Mouse (Mus musculus): ENCODE measurements around the gene Fgfr2. TPM values are rescaled to one million over a fixed set of nuclear protein-coding genes. Genes with fewer than 3 reads are reported as not detected.

The Fgfr2 gene
- polyA plus RNA-seq, 2 experiments from 2014 or later = not detected

DNA sequence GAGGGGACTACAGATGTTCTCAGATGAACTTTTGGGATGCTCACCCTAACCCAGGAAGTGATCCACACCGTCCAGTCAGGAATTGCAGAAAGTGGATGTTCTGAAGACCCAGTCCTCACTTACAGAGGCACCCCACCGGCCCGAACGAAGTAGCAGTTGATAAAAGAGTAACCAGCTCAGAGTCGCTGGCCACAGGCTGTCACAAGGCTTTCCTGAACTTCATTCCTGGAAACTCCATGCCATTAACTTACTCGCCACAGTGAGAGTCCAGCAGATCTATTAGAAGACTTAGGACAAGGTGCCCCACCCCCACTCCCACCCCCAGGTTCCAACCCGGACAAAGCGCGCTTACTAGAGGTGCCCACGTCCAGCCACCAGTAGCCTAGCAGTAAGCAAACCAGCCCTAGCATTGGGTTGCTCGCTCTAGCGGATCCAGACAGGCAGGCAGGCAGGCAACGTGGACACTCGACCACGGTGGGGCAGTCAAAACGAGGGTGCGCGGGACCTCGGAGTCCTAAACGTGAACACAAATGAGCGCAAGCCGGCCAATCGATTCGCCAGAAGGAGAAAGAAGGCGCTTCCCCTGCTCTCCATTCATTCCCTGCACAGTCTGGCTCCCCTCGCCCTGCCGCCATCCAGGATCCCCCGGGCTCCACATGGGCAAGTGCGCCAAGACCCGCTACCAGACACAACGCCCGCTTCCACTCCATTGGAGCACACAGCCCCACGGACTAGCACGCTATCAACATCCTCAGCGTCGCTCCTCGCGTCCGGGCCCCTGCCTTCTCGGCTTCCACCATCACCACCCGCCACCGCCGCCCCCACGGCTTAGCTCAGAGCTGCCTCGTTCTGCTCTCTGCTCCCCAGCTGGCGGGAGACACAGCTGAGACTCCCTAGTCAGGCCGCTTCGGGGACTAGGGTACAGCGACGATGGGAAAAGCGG is 807.7 kb downstream of the Fgfr2 start:
- ATAC-seq = peak; percentile 50

DNA sequence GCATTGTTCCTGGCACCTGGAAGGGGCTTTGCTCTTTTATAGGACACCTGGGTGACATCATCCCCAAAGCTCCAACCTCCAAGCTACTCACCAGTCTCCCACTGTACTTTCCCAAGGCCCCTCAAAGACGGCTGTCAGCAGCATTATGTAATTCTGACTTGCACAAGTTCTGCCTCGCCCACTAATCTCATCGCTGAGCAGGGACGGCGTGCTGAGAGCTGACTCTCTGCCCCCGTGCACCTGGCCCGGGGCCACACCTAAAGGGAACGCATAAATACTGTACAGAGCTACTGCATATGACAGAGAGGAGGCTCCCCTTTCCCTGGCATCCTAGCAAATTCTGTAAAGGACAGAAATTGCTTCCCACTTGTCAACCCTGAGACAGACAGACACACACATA is 810.8 kb downstream of the Fgfr2 start:
- no peak for ATAC-seq

- no peak for ATAC-seq
Measured at GRCm38 (mm10) chr7:132308537-132309191, 814.5 kb downstream of the Fgfr2 start.

DNA sequence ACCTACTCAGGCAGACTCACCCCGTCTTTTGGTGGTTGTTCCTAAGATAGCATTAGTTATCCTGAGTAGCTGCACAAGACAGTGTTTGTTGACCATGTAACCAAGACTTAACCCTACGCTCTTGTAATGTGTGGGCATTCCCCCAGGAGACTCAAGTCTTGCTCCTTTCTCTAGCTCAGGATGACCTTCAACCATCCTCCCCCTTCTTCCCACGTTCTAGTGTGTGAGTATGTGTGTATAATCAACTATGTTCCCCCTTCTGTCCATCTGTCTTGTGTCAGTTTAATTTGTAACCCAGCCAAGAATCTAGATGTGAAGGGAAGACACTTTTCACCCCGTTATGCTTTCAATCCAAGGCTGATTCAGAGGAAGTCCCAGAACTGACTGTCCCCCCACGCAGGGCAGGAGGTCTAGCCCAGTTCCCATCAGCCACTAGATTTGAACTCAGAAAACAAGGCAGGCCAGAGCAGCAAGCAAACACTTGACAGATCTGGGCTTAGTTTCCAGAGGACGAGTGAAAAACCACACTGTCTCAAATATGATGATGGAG is 815.4 kb downstream of the Fgfr2 start:
- no peak for ATAC-seq

DNA sequence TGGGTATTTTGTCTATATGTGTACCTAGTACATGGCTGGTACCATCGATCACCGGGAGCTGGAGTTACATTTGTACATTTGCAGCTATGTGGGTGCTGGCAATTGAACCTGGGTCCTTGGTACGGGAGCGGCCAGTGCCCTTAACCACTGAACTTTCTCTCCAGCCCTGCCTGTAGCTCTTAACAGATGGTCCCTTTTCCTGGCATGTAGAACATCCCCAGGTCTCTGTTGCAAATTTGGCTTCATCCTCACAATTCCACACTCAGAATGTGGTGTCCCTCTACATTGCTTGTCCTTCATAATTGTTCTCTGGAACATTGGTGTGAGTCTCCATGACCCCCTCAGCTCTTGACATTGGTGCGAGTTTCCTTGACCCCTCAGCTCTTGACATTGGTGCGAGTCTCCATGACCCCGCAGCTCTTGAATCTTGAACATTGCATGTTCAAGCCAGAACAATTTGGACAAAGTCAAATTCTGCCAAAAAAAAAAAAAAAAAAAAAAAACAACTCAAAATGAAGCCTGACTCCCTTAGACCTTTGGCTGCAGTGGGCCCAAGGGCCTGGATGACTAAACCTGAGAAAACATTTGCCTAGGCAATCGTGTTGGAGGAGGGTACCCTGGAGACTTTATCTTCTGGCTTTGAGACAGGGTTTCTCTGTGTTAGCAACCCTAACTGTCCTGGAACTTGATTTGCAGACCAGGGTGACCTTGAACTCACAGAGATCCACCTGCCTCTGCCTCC is 816.3 kb downstream of the Fgfr2 start:
- no peak for ATAC-seq

GRCm38 (mm10) chr7:132305492-132306375 is 817.4 kb downstream of the Fgfr2 start:
- no peak for ATAC-seq

DNA sequence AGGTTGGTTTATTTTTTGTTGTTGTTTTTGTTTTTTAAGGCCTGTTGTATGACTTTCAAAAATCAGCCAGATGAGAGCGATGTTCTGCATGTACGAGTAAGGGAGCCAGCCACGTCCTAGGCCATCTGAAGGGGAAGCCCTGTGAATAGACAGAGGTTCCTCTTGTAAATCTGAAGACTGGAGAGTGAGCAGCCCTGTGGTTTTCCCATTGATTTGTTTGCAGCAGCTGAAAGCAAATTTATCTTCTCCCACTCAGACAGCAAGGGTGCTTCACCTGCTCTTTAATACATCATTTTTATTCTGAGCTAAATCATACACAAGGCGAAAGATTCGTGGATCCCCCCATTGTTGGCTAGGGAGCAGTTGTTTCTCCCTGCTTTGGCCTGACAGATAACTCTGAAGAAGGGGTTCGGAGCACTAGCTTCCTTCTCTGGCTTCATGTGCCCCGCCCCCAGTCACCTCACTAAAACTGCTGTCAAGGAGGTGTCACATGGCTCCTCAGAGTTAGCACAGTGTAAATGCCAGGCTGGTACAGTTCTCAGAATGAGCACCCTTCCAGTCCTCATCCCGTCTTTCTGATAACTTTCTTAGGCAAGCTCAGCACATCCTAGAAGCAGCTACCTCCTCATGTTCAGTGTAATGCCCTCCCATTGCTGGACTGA is 818.6 kb downstream of the Fgfr2 start:
- ATAC-seq = peak; percentile 47

GRCm38 (mm10) chr7:132303988-132304387 is 819.2 kb downstream of the Fgfr2 start:
- ATAC-seq = peak; percentile 51

GRCm38 (mm10) chr7:132302508-132303241 is 820.5 kb downstream of the Fgfr2 start:
- no peak for ATAC-seq

- no peak for ATAC-seq
Measured at GRCm38 (mm10) chr7:132299661-132300210, 823.4 kb downstream of the Fgfr2 start.

DNA sequence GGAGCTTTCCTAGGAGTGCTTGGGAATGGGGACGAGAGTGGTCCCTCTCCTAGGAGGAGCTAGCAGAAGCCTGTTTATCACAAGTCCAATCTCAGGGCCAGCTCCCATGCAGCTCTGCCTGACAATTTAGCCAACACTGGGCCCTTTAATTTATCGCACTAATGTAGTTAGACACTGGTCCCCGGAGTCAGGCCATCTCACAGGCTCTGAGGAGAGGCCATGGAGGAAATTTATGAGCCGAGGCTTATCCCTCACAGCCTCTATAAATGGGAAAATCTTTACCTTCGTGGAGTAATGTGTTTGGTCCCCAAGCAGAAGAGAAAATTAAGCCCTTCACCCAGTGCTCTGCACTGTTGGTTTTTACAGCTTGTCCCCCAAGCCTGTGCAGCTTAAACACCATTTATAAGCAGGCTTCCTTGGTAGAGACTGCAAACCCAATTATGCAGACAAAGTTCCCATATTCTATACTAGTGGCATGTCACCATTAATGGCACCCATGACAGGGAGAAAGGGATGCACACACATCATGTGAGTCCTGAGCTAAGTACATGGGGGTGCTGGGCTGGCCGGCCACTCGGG is 824.6 kb downstream of the Fgfr2 start:
- ATAC-seq = no peak

DNA sequence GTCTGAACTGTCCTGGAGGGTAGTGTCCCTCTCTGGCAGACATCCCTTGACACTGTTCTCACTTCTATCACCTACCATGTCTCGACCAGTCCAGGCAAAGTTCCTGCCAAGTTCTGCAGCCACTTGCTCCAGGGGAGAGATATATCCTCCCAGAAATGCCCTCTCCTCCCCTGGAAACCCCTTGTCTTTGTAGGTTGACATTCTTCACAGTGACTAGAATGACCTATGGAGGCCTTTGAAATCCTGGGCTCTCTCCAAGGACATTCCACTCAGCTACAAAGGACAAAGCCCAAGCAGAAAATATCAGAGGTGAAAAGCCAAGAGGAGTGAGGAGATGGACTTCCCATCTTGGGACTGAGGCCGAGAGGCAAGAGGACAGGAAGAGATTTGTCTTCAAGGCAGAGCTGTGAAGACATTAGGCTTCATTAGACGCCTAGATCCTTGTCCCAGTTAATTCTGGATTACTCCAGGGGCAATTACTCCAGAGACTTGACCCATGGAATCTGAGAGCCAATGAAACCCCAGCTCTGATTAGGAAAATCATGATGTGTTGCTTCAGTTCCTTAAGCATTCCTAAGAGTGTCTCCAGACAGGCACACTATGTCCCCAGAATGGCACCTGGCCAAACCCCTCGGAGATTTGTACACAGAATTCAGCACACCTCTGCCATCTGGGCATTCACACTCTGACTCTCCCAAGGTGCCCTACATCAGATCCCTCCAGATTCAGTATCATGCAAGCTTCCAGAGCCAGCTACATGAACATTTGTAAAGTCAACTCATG is 826.3 kb downstream of the Fgfr2 start:
- no peak for ATAC-seq

- no peak for ATAC-seq
Measured at GRCm38 (mm10) chr7:132296132-132296531, 827.0 kb downstream of the Fgfr2 start.

GRCm38 (mm10) chr7:132287340-132287664 is 835.8 kb downstream of the Fgfr2 start:
- ATAC-seq = no peak

DNA sequence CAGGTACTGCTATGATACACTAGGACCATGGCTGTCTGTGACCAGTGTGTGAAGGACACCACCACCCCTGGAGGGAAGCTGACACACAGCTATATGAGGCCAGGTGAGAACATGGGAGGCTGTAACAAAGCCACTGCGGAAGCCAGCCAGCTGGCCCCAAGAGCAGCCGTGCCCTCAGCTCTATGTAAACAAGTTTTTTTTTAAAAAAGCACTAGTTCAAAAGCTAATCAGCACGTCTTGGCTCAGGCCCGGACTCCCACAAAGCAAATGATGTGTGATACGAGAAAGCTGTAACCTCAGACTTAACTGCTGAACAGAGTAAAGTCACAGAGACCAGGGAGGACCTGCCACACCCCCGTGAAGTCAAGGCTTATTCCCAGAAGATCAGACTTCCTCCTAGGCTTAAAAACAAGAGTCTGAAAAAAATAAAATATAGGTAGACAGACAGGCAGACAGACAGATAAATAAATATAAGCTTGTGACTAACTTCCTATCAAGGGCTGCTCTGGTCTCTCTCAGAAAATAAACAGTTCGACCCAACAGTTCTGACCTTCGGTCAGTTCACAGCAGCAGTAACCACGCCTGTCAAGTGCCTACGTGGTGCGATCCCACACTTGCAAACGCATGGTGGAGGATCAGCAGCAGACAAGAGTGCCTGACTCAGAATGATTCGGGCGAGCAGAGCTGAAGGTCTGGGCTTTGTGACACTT is 836.4 kb downstream of the Fgfr2 start:
- ATAC-seq = no peak

DNA sequence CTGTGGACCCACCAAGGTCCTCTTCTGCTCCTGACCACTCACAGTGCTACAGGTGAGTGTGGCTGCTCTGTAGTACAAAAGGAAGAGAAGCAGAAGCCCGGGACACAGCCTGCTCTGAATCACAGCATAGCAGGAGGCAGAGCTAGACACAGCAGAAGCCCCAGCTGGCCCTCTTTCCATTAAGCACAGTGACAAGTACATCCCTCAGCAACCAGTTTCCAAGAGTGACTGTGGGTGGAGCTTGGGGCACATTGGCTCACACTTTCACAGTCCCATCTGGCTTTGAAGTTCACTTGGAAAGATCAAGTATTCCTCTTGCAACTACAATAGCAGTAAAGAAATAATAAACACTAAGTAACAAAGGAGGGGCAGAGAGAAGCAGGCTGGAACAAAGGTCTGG is 838.4 kb downstream of the Fgfr2 start:
- no peak for ATAC-seq

DNA sequence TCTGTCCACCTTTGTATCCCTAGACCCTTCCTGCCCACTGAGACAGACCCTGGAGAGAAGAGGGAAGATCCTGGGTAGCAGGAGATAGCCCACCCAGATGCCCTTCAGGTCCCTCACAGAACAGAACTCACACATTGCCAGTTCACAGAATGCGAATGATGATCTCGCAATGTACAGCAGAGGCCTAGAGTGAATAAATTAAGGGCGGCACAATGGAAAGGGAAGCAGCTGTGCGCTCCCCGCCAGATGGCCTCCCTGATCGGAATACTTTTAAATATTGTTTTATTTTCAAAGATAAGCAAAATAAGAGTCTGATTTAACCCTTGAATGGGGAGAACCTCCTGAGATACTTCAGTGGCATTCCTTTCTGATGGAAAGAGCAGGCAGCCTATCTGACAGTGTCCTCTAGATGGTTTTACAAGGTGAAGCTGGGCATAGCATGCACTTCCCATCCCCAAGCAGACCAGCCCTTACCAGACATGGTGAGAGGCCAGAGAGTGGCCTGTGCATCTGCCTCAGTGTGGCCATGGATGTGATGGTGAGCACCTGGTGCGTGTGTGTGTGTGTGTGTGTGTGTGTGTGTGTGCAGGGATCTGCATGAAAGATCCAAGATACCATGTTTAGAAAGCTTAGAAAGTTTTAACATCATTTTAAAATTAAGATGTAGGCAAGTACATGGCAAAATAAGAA is 839.0 kb downstream of the Fgfr2 start:
- ATAC-seq = no peak

- ATAC-seq = no peak
Measured at GRCm38 (mm10) chr7:132282576-132282975, 840.6 kb downstream of the Fgfr2 start.

All from CD4-positive, CD25-positive, alpha-beta regulatory T cell, adult 4 months (primary cell).